Mouse (Mus musculus) spleen, postnatal 14 days (tissue): ENCODE measurements around the gene Rsu1.

Source experiments
- DNase-seq, 2 experiments: peaks; one replicate each; pipeline ENCODE4 v3.0.0; 2021 to 2022; ENCODE audit warnings: low spot score in 2 of 2

The Rsu1 gene

DNA sequence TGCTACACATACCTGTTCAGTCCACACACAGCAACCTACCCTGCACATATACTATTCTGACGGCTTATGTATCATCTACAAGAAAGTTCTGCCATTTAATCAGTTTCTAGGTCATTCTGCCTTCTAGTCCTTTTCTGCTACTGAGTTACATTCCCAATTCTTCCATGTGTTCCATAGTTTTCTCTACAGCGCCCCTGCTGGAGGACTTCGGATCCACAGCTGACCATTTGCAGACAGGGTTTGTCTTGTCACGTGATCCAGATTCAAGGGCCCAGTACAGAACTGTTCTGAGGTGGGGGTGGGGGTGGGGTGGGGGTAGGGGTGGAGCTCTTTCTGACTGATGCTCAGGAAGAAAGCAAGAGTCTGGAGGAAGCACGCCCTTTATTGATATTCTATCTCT, 102.5 kb downstream of the Rsu1 start:
- DNase-seq: no peak

DNA sequence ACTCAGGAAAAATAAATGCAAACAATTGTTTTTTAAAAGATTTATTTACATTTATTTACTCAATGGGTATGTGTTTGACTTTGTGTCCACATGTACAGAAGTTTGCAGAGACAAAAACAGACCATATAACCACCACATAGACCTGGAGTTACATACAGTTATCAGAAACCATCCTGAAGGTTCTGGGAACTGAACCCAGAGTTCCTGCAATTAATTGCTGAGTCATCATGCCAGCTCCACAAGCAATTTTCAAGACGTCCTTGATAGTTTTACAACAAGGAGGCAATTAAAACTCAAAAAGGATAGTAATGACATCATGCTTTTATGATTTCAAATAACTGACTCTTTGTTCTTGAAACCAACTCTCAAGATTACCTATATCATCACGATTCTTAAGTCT, 109.5 kb downstream of the Rsu1 start:
- DNase-seq: no peak

DNA sequence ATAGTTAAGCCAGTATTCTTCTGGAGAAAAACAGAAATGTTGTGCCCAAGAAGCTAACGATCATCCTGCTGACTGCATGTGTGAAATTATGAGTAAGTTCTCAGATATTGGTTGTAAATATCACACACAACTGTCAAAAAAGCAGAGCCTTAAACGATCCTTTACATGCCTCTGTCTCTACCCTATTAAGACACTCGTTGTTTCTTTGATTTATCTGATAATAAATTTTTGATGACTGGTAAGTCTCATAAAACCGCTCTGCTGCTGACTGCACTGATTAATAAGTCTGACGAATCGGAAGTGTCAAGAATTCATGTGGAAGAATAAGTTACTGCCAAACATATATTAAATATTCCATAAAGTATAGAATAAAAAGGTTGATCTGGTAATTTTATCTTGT, 126.0 kb downstream of the Rsu1 start:
- DNase-seq: no peak

DNA sequence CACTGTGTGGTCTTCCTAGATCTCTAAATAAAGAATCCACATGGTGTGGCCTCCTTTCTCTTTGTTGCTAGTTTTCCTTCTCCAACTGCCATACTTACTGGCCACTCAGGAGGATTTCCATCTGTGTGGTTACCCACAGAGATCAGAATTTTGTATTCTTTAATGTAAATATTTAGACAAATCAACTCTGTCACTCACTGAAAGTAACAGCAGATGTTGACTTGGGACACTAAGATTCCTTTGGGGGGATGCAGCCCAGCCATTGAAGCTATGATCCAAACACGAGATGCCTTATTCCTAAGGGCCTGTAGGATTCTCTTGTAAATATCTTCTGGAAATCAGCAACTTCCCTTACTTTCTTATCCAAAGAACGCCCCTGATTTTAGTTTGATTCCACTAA, 136.3 kb downstream of the Rsu1 start:
- no peak for DNase-seq

DNA sequence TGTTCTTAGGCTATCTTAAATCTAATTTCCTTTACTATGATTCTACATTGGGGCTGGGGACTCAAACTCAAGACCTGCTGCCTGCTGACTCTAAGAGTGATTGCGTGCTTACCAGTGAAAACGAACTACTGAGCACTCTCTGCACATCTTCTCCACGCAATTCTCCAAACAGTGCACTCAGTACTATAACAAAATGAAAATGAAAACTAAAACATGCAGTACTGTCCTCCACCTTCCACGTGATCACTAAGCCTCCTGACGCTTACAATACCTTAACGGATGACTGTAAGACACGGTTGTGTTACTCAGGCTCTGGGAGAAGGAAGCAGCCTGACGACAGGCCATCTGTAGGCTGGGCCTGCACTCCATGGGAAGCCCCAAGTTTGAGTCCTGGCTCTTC, 138.4 kb downstream of the Rsu1 start:
- no peak for DNase-seq

DNA sequence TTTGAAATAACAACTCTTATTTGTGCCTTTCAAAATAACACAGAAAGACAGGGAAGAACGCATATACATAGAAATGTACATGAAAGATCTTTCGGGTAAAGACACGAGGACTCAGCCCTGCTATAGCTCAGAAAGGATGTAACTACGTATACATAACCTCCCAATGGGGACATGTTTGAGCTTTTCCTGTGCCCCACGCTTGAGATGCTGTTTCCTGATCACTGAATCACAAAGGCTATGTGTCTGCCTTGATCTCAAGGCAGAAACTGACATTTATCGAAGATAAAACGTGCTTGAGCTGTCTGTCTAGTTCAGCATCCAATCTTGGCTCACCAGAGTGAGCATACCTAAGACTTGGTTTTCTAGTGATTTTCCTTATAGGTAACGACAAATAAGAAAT, 138.8 kb downstream of the Rsu1 start:
- DNase-seq: no peak

DNA sequence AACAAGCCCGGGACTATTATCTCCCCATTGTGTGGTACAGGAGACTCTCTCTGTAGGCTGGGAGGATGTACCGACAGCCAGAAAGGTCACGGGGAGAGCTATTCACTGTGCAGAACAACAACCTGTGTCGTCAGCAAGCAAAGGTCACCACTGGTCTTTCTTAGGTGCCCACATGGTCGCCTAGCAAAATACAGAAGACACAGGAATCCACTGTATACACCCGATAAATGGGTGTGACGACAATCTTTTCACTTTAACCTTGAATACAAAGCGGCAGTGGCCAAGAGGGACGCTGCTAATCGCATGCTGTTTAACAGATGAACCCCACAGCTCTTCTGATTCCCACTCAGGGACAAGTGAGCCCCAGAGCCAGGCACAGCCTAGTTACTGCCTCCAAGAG, 141.4 kb downstream of the Rsu1 start:
- no peak for DNase-seq

DNA sequence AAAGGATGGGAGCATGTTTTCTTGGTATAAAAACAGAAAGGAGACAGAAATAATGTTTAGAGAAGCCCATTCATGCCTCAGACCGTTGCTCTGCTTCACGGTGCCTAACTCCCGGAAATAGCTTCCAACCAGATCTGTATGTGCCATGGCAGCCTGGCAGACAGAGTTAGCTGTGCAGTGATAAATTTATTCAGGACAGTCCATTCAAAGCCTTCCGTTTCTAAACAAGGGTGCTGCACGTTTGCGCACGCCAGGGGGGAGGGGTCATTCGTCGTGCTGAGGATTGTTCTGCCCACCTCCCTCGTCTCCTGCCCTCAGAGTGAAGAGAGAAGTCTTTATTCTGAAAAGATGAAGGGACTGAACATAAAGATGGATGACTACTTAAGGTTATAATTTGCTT, 141.9 kb downstream of the Rsu1 start:
- DNase-seq: no peak

DNA sequence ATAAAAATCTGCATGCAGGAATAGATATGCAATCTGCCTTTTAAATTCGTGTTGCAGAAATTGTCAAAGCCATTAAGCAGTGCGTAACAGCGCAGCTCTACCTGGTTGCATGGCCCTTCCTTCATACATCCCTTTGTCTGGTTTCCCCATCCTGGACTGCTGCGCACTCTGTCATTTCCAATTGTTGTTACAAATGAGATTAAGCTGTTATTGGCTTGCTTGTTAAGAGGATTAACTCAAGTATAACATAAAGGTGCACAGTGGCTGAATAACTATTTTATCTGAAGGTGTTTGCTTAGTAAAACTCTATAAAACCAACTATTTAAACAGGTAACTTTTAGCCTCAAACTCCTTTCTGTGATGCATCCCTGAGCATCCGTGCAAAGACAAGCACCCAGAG, 150.8 kb downstream of the Rsu1 start:
- no peak for DNase-seq

DNA sequence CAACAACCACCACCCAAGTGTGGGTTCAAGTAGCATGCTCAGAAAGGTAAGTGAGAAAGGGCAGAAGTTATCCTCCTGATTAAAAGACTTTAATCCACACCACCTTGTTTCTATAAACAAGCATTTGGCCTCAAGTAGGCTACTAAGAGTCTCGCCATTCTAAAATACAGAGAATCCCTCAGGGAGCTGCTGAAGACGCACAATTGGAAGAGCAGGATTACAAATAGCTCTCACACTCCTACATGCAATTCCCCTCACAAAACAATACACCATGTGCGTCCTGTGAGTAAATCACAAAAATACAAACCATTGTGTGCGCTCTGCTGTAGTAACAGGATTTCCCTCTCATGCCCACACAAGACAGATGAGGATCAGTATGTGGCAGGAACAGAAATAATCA, 153.3 kb downstream of the Rsu1 start:
- DNase-seq: no peak

DNA sequence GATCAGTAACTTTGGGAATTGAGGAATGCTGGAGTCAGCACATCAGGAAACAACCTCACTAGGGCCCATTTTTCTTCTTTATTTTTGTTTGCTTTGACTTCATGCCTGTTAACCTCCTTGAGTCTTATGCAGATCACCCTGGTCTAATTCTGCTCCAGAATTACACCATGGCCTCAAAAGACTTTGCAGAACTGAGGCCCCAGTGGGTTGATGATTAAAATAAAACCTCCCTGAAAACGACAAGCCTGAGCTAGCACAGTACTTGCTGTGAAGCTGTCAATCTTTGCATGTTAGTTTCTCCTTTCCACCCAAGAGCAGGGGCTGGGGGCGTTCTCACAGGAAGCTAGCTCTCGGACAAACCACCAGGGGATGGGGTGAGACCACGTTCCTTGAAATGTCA, 164.7 kb downstream of the Rsu1 start:
- DNase-seq: no peak

DNA sequence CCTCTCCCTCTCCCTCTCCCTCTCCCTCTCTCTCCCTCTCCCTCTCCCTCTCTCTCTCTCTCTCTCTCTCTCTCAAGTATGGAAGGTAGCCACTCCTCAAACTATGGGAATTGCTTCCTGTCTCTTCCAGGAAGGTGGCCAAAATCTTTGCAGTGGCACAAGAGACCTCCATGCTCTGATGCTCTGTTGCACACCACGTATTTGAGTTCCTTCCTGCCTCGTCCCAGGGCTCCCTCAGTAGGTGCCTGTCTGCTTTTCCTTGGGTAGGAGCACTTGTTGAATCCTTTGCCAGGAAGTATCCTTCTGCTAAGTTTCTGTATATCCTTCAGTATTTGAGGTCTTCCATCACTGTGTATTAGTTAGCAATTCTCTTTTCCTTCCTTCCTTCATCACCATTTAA, 166.8 kb downstream of the Rsu1 start:
- DNase-seq: no peak

DNA sequence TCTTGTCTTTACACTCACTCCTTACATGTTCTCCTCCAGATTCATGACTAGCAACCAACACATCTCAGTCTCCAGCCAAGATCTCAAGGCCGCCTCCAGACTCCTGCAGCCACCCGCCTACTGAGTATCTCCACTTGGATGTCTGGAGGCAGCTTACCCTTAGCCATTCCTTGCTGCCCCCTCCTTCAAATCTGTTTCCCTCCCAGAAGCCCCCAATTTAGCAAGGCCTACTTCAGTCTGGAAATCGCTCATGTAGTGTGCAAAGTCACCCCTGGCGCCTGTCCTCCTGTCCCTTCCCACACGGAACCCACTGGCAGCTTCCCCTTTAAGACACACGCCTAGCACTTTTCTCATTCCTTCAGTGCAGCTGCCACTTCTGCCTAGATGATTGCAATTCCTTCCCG, 167.4 kb downstream of the Rsu1 start:
- no peak for DNase-seq

DNA sequence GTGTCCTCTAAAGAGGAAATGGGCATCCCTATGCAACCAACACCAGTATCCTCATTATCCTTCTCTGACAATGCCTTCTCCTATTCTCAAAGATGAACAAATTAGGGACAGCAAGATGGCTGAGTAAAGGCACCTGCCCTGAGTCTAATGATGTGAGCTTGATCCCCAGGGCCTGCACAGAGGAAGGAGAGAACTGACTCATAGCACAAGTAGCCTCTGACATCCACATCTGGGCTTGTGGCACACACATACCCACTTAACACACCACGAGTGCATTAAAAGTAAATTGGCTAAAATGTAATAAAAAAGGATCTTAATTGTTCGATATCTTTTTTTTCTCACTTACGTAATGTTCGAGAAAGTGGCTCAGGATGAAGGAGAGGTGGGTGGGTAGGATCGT, 177.2 kb downstream of the Rsu1 start:
- no peak for DNase-seq

DNA sequence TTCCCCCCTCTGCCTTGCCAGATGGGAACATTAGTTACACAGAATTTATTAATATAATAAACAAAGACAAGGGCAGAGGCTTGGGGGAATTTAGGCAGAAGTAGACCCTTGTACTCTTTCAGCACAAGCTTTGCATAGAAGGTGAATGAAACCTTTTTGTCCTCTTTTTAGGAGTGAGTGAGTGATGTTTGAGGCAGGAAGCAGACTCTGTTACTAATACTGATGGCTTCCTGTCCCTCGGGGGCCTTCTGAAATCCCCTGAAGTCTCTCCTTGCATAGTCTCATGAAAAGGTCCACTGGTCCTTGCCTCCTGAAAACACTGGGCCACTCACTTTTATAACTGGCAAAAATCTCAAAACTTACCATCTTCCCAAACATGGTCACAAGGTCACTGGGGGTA, 177.6 kb downstream of the Rsu1 start:
- no peak for DNase-seq

DNA sequence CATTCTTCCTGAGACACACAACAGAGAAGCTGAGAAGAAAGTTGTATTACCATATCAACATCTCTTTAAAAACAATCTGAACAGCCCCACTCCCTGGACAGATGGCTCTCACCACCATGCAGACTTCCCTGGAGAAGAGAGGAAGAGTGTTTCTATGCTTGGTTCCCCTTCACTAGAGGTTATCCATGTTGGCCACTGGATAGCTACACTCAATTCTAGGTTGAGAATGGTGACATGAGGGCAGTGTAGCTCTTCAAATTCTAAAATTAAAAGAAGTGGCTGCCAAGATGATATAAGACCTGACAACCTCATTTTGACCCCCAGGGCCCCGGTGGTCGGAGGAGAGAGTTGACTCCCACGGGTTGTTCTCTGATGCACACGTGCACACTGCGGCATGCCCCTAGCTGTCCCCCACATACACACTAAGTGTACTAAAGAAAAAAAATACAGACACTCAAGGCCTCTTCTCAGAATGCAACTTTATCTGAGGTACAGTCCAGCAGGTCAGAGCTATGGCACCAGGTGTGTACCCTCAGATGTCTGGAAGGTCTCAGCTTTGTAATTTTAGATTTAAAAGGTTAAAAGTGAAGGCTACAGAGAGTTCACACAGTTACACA, 179.7 kb downstream of the Rsu1 start:
- DNase-seq: no peak

DNA sequence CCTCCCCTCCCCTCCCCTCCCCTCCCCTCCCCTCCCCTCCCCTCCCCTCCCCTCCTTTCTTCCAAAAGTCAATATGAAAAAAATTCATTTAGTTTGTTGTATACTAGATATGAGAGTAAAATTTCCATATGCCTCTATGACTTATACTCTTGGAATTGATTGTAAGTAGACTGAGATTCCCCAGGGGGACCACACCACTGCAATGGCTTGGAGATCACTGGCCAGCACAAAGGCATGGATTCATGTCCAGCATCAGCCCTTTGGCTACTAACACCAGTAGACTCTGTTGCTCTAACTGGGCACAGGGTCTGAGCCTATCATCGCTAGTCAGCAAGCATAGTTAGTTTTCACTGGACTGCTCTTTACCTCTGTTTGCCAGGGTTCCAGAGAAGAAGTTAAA, 180.4 kb downstream of the Rsu1 start:
- no peak for DNase-seq

DNA sequence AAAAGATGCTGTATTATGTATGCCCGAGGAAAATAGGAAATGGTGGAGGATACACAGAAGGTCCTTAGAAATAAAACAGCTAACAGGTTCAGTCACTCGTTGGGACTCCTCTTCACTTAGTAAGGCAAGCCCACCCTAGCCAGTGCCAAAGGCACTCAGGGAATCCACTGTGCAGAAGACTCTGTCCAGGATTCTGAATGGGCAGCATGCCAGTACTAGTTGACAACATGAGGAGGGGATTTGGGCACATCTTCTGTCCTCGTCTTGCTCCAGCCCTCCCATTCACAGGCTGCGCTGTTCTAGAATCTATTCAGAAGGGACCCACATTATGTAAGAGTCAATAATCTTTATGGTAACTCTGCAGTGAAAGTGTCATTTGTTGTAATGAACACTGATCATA, 181.4 kb downstream of the Rsu1 start:
- no peak for DNase-seq

DNA sequence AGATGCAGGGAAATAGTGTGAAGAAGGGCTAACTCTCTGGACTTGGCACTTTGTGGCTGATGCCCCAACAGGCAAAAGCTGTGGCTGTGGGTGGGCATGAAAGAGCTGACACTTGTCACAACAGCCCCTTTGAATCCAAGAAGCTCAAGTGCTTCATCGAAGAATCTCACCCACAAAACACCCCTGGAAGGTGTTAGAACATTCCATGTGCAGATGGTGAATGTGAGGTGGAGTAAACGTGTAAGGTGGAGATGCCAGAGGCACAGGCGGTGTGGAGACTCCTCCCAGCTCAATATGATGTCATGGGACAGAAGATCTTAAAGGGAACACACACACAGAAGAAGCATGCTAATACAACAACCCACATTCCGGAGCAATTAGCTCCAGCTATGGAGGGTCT, 182.9 kb downstream of the Rsu1 start:
- no peak for DNase-seq

DNA sequence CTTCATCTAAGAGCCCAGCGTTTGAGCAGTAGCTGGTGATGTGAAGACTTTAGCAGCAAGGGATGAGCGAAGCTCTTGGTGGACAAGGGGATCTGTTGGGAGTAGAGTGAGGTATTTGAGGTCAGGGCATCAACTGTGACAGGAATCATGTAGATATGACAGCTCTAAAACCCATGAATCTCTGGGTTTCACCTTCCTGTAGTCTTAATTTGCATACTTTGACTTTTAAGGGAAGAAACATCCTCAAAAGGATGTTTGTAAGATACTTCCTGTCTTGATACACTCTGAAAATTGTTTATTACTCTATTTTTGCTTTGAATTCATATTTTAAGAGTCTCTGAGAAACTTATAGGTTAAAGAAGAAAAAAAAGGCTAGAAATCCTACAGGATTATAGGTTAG, 183.4 kb downstream of the Rsu1 start:
- DNase-seq: no peak

DNA sequence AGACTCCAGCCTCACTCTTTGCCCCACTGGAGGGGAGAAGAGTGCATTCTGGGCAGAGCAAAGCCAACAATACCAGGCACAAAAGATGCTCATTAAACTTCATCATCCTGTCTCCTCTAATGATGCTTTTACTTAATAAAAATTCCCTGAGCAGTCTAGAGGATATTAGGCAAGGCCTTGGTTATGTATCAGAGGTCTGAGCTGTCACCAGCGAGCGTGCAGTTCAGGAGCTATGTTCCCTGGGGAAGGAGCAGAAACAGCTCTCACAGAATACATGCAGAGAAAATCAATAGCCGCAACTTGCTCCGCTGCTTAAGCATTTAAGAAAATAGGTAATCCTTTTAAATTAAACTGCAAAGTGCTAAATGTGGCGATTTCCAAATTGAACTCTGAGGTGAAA, 187.0 kb downstream of the Rsu1 start:
- no peak for DNase-seq

DNA sequence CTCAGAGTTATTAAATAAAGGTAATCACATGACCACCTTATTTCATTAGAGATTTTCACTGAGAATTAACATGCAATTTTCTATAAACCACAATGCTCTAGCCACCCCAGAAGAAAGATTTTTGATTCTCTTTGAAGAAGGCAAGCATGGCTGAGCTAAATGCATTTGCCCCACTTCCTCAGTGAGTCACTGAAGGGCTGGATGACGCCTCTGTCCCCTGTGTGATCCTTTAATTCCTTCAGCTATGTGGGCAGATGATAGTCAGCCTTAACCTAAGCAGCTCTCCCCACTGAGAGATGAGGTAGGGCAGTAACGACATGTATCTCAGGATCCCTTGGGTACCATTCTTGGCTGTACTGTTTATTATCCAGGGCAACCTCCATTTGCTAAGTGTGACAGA, 190.7 kb downstream of the Rsu1 start:
- DNase-seq: no peak

DNA sequence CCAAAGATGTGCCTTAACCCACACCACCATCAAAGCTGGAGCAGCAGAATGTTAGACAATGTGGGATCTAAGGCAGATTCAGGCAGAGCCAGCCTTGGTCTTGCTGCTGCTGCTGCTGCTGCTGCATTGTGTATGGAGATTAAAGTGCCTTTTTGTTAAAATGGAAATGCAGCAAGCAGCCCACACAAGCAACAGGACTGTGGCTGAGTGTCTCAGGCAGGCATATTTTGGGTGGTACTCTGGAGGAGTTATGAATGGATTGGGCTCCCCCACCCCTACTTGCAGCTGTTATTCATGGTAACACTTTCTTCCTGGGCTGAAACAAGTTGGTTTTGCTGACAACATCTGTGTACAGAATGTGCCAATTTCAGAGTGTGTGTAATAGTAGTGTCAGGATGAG, 199.0 kb downstream of the Rsu1 start:
- no peak for DNase-seq

DNA sequence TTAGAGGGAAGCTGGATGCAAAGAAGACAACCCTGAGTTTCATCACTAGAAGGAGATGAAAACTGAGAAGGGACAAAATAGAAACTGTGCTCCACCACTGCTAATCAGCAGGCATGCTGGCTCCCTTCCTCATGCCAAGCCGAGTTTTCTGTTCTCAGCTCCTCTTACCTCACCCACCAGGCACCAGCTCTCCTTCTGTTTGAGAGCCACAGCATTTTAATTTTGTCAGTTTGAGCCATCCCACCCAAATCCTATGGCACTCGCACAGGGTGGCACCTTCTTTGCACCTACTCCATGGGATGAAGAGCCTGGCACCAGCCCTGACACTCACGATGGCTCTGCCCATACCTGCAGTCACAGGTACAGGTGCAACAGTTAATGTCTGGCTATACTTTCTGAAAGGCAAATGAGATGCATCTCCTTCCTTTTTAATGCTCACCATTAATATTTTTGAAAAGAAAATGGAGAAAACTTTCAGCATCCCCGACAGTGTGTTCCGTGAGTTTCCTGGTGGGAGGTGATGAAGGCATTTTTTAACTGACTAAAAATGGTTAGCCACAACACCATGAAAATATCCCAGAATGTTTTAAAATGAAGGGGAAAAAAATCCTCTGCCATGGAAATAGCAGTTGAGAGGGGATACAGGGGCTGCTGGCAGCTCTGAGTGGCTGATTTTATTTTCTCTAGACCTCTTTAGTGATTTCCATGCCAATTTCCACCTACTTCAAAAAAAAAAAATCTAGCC, 210.6 kb downstream of the Rsu1 start:
- no peak for DNase-seq
